Mouse (Mus musculus) layer of hippocampus, postnatal 10 days (tissue): ENCODE measurements around the gene Dolpp1. TPM values are rescaled to one million over a fixed set of nuclear protein-coding genes. Genes with fewer than 3 reads are reported as not detected.
A peak's percentile ranks its signal among the peaks of the same experiment; 100 is the strongest.
"Not testable (repeated sequence)": the region's sequence is repeated elsewhere in the genome, so short reads cannot be mapped to it uniquely, and the experiment has no call there.

ENCODE experiments used
- DNase-seq, 2 experiments: peaks; one replicate each; pipeline ENCODE4 v3.0.0; 2021; ENCODE audit warnings: low spot score in 2 of 2
- total RNA-seq, 2 experiments: library from RNA; stranded (reverse); gene quantifications; 2 replicates each; pipeline ENCODE4 v1.2.3; 2021

Dolpp1 gene
- total RNA-seq, 2 experiments from 2014 or later = 31.7 to 37.4 TPM

DNA sequence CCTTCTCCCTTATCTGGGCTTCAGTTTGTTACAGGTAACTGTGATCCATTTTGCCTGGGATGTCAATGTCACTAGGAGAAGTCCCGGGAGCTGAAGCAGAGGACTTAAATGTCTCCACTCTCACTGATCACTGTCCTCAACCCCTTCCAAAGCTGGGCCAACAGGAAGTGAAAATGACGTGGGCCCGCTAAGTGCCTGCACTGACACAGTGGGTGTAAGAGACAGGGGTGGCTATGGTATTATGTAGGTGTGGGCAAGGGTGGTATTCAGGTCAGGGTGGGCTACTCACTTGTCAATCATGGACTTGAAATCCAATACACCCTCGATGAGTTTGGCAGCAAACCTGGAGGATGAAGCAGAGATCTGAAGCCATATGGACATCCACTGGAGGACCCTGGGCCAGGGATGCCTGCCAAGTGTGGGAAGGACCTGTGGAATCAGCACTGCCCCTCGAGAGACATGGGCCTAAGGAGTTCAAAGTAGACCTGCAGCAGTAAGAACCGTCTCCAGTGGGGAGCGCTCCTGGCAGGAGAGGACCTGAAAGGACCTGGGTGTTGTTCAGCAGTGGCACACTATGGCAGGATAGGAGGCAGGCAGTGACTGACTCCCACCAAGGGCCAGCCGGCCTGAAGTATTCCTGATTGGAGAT is 16.5 kb downstream of the Dolpp1 start:
- no peak for DNase-seq

DNA sequence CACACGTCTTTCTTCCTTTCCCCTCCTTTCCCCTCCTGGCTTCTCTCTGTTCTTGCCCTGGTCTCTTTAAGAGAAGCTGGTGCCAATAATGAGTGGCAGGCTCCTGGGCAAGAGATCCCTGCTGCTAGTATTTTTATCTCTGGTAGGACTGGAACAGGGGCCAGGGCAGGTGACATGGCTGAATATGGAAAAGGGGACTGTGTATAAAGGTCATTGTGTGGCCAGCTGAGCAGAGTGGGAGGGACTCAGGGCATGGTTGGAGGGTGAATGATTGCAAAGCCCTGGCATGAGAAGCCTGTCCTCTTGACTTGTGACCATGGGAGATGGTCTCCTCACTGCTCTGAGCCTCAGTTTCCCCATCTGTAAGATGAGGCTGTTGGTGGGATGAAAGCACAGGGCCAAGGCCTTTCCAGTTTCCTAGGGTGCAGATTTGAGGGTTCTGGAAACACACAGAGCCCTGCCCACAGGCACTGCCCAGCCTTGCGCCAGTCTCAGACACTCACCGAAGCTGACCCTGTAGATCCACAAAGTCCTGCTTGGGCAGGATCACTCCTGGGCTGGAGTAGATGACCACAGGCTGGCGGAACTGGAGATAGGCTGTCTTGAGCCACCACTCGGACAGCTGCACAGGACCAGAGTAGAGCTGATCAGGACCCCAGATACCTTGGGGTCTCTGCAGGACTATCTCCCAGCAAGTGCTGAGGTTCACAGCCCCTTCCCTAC is 17.6 kb downstream of the Dolpp1 start:
- DNase-seq = no peak

DNA sequence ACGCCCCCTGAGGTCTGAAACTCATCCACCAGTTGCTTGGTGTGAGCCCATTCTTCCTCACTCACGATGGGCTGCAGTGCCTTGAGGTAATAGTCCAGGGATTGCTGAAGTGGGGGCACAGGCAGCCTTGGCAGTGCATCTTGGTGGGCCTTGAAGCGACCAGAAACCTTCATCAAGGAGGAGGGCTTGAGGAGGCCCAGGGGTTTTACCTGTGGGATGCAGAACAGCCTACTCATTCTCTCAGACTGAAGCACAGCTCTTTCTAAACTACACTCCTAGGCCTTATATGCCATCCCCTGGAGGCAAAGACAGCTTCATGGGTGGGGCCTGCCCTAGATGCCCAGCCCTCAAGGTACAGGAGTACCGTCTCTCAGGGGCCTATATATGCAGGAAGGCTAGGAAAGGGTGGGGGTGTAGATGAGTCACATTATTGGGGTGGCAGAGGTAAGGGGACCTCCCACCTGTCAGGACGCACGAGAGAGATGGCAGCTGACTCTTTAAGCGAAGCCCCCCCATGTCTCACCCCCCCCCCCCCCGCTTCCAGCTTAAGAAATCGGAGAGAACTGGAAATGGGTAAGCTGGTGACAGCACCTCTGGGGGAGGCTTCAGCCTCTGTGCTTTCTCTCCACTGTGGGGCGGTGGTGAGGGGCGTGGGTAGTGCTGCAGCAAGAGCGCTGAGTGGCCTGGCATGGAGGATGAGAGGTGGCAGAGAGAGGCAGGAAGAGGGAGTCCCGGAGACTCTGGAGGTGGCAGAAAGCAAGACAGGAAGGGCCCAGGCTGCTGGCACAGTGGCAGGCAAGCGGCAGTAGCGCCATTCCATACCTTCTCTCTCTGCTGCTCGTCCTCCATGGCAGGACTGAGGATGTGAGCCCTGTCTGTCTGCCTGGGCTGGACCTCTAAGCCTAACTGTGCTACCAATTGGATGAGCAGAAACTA is 21.3 kb downstream of the Dolpp1 start:
- DNase-seq = no peak

DNA sequence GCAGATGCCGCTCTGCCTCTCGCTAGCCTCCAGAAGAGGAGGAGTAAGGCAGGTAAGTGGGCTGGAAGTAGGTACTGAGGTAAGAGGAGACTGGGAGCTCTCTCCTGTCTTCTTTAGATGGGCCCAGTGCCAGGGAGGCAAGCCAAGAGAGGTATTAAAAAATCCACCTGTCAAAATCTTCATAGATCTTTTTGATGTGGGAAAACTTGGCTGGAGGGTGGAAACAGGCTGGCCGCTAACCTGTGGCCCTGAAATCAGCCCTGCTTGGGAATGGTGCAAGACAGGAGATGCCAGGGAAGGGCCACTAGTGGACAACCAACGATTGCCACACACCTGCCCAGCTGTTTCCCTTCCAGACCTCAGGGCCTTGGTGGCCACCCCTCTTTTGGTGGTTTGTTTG is 22.0 kb downstream of the Dolpp1 start:
- peak in 1 of 2 experiments; percentile 50 for DNase-seq

DNA sequence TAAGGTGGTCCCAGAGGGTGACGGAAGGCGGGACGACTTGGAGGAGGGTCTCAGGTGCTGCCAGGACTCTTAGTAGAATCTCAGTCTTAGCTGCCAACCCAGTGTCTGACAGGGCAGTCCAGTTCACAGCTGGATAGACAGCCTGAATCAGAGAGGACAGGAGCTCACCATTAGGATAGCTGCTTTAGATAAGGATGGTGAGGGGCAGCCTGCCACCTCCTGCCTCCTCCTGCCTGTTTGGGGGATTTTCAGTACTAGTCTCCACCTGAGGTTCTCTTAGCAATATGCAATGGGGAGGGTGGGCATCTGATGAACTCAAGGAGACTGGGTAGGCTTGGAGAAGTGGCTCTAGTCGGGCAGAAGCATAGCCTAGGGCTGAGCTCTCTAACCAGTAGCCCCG is 22.6 kb downstream of the Dolpp1 start:
- no peak for DNase-seq

DNA sequence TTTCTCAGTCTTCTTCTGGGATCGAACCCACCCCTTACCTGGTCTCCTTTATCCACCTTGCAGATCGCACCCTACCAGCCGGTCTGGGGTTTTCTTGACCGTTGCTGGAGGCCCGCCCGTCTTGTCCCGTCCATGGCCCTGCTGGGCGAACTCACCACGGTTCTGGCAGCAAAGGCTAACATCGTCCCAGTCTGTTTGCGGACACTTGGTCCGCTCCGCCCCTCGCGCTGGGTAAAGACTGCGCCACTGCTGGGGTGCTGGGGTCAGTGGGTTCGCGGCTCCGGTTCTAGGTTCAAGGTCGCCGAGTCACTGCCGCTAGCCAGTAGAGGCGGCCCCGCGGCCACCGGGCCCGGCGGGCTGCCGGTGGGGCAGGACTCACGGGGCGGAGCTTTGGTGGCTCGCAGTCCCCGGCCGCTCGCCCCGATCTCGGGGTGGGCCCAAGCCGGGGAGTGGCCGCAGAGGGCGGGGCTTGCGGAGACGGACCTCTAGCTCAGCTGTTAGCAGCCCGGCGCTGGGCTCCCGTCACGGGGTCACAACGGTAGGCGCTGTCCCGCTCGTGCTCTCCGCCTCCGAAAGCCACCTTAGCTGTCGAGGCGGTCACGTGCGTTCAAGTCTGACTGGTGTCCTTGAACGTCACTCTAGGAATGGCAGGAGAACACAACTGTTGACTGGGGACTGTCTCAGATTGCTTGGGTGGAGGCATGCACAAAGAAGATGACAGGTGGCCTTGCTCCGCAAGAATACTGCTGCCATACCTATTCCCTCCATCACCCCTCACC is 23.3 kb downstream of the Dolpp1 start, which contains the start of gene Crat:
TSS of gene Crat (minus strand) at position 657 of the 779 bp plus-strand sequence.
- peak; percentile 84 to 91 for DNase-seq

DNA sequence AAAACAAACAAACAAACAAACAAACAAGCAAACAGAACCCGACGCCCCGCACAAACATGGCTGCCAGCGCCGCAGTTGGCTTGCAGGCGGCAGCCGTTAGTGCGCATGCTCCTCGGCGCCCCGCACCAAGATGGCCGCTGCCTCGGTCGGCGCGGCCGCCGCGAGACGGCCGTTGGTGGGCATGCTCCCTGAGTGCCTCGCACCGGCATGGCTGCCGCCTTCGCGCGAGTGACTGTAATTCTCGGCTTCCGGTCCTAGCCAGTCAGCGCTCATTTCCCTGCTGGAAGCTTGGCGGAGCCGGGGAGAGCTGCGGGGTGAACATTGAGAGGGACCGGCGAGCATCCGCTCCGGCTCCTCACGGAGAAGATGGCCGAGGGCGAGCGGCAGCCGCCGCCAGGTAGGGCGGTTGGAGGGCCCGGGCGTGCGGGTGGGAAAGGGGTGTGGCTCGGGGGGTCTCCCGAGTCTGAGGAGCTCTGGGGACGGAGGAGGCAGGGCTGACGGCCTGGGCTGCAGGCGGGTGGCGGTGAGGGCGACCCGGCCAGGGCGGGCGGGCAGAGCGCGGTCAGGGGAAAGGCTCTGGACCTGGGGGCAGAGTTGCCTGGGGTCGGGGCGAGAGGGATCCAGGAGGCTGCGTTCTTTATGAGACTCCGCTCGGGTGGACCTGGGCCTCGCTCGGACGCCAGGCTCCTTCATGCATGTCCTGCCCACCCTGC is 24.0 kb downstream of the Dolpp1 start, which contains the start of gene Ptpa:
TSS of gene Ptpa (plus strand) at position 104 of the 713 bp plus-strand sequence.
- peak; percentile 95 to 97 for DNase-seq

DNA sequence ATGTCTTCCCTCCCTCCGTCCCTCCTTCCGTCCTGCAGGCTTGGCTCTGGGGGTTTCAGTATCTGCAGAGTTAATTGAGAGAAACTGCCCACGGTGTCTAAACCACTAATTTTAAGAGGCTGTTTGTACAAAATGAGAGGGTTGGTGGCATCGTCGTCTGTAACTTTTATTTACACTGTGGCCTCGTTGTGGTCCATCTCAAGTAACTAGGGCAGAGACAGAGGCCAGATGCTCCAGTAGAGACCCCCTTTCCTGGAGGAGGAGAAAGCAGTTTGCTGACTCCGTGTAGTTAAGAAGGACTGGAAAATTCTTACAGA is 24.6 kb downstream of the Dolpp1 start:
- DNase-seq = no peak

DNA sequence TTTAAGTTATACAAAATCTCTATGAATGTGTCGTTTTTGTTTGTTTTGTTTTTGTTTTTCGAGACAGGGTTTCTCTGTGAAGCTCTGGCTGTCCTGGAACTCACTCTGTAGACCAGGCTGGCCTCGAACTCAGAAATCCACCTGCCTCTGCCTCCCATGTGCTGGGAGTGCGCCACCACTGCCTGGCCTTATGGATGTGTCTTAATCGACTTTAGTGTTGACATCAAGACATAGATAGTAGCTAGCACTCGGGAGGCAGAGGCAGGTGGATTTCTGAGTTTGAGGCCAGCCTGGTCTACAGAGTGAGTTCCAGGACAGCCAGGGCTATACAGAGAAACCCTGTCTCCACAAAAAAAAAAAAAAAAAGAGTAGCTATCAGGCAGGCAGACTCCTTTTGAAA is 25.1 kb downstream of the Dolpp1 start:
- DNase-seq = not testable (repeated sequence)

DNA sequence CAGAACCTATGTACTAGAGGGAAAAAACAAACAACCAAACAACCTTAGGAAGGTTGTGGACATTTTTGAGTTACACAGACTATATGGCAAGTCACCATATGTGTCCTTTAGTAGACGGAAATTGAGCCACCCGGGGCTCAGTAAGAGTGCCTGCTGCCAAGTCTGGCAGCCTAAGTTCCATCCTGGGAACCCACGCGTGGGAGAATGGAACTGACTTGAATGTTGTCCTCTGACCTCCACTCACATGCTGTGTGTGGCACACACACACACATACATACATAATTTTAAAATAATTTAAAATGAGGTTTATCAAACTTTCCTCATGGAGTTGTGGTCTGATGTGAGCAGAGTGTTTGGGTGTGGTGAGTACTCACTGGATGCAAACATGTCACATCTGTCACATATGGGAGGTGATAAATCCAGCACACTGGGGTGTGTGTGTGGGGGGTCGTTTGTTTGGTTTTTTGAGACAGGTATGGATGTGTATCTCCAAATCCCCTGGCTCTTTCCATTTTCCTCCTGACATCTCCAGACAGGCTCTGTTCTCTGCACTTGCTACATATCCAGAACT is 25.6 kb downstream of the Dolpp1 start:
- DNase-seq = no peak

DNA sequence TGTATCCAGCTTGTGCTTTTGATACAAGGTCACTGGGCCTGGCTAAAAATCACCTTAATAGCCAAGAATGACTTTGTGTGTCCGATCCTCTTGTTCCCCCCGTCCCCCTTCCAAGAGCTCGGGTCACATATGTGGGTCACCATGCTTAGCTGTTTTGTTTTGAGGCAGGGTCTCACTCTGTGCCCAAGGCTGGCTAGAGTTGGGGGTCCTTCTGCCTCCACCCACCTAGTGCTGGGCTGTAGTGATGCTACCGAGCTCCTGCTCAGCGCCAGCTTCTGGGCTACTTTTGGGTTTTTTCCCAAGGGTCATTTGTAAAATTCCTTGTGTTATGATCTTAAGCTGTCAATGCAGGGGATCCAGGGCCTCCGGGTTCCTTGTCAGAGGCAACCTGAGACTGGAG is 26.2 kb downstream of the Dolpp1 start:
- no peak for DNase-seq

DNA sequence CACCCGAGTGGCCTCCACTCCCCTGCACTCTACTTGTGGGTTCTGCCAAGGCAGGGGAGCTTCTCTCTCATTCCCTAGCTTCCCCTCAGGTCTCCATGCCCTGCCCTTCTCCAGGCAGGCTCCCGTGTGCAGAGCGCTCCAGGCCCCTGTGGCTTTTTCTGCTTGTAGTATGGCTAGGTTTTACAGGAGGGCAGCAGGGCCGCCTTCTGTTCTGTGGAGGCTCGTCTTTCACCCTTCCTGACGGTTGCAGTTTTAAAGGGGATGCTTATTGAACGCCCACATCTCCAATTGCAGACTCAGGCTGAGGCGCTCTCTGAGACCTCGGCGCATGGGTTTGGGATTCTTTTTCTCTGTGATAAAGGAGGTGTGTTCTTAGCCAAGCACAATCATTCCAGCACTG is 27.1 kb downstream of the Dolpp1 start:
- no peak for DNase-seq

DNA sequence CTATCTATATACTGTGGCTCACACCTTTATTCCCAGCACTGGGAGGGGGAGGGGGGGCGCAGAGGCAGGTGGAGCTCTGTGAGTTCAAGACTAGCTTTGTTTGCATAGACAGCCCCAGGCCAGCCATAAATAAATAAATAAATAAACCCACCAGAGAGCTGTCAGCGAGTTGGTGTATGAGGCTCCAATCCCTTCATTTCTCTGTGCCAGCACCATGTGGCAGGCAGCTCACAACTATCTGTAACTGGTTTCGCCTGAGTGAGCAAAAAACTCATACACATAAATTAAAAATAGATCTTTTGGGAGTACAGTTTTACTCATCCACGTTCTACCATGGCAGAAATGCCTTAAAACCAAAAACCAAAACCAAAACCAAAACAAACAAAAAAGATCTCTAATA is 29.4 kb downstream of the Dolpp1 start:
- no peak for DNase-seq

DNA sequence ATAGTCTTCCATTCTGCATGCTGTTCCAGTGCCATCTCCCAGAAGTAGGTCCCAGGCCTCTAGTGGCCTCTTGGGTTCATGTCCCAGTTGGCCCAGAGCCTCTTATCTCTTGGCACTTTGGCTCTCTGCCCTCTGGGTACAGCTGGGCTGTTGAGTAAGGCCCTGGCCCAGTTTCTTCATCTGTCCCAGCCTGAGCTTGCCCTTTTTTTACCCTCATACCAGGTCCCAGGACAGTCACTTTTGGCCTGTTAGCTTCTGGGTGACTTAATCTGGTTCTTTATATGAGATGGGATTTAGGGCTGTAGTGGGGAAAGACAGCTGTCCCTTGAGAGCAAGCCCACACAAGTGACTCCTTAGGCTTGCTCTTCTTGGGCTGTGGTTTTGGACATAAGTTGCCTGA is 37.1 kb downstream of the Dolpp1 start:
- no peak for DNase-seq

DNA sequence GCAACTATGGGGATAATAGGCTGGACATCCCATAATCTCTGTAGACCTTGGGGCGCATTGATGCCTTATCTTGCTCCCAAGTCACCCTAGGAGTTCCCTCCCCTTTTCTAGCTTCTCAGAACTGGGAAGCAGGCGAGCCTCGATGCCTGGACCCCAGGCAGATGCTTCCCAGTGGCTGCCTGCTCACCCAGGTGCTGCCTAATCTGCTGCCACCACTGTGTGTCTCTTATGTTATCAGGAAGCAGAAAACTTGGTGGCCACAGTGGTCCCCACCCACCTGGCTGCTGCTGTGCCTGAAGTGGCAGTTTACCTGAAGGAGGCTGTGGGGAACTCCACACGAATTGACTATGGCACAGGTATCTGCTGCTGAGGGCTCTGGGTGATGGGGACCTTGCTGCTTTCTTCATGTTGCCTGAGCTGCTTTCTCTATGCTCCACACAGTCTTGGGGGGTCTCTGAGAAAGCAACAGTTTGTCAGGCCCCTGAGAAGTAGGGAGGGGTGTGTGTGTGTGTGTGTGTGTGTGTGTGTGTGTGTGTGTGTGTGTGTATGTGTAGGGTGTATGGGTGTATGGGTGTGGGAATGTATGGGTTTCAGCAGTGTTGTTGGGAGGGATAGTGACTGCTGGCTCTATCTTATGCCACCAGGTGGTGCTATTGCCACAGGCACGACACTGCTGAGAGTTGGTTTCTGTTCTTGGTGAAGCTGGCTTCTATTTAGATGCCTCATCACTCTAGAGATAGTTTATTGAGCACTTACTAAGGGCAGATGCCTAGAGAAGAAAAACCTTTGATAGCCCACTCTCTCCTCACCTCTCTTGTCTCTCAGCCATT is 43.5 kb downstream of the Dolpp1 start:
- peak; percentile 75 to 81 for DNase-seq

DNA sequence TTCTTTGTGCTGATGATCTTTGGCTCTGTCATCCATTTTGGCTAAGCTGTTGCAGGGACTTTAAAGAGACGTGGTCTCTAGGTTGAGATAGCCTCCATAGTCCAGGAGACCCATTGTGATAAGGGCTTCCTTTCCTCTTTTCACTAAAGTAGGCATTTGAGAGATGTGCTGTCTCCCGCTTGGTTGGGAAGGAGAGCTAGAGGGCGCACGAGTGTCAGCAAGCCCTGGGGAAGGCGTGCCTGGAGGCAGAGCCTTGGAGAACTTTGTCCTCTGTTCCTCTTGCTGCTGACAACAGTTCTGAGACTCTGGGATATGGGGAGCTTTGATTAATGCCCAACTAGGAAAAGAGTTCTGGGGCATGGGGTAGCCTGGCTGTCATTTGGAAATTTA is 44.1 kb downstream of the Dolpp1 start:
- DNase-seq = peak in 1 of 2 experiments; percentile 61

DNA sequence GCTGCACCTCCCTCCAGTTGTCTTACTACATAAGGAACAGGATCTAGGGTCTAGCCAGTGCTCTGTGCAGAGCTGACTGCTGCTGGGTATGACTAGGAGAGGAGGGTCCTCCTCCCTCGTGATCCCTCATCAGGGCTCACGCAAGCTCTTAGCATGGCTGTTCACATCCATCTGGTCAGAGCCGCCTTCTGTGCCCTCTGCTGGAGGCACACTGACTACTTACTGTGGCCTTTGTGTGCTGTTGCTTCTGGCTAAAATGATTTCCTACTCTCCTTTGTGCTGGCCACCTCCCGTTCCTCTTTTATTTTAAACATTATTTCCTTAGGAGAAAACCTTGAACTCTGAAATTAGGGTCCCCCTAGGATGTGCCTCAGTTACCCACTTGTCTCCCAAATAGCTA is 44.8 kb downstream of the Dolpp1 start:
- no peak for DNase-seq

DNA sequence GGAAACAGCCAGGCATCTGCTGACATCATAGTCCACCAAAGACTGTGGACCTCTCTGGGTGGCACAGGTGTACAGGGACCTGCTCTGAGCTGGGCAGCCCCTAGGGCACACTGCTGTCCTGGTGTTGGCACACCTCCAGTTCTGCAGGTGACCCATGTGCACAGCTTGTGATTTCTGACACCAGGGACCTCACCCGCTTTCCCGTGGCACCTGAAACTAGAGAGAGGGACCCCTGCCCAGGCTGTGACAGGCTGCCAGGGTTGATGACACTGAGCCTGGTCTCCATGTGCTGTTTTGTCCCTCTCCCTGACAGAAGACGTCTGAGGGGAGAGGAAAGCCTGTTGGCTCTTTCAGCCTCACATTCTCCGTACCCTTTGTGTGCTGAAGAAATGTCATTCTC is 45.7 kb downstream of the Dolpp1 start:
- no peak for DNase-seq

DNA sequence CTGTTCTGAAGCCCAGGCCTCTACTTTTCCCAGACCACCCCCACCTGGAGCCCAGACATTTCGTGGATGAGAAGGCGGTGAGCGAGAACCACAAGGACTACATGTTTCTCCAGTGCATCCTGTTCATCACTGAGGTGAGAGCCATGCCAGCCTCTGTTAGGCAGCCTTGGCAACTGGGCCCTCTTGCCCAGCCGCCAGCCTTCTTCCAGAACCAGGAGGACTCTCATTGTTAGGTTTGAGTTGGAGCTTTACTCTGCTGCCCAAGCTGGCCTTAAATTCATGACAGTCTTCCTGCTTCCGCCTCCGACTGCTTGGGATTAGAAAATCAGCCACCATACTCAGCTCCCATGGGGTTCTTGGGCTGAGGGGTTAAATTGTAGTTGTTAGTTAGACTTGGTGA is 47.6 kb downstream of the Dolpp1 start:
- DNase-seq = no peak
